Mouse (Mus musculus) myocyte (in vitro differentiated cells): ENCODE measurements around the gene Gm20388. TPM values are rescaled to one million over a fixed set of nuclear protein-coding genes. Genes with fewer than 3 reads are reported as not detected.
A peak's percentile ranks its signal among the peaks of the same experiment; 100 is the strongest.
"Not testable (repeated sequence)": the region's sequence is repeated elsewhere in the genome, so short reads cannot be mapped to it uniquely, and the experiment has no call there.

Experiments
- H3K27me3 ChIP-seq: one replicate; pipeline ENCODE4 v1.6.1; 2011; ENCODE audit not compliant: control insufficient read depth, insufficient read depth, insufficient read length
- H3K36me3 ChIP-seq: one replicate; pipeline ENCODE4 v1.6.1; 2011; ENCODE audit not compliant: control insufficient read depth, insufficient read depth
- H3K4me2 ChIP-seq: one replicate; pipeline ENCODE4 v1.6.1; 2011; ENCODE audit warnings: low read depth, control low read depth
- H3K4me3 ChIP-seq: one replicate; pipeline ENCODE4 v1.5.1; 2011; ENCODE audit warnings: mild to moderate bottlenecking, control low read depth, moderate library complexity
- H3K79me2 ChIP-seq: one replicate; pipeline ENCODE4 v1.6.1; 2011; ENCODE audit not compliant: control insufficient read depth, insufficient read depth
- H3ac ChIP-seq: one replicate; pipeline ENCODE4 v1.6.1; 2011; ENCODE audit not compliant: control insufficient read depth, insufficient read length
- CEBPB ChIP-seq: IDR thresholded peaks from 2 replicates; pipeline ENCODE4 v1.6.1; 2011; ENCODE audit warnings: mild to moderate bottlenecking, moderate library complexity; ENCODE audit not compliant: poor library complexity, insufficient read depth, severe bottlenecking
- E2F4 ChIP-seq: IDR thresholded peaks from one replicate; pipeline ENCODE4 v1.6.1; 2011; ENCODE audit warnings: mild to moderate bottlenecking, control low read depth, moderate library complexity; ENCODE audit not compliant: insufficient read depth
- MAX ChIP-seq: IDR thresholded peaks from one replicate; pipeline ENCODE4 v1.6.1; 2011; ENCODE audit warnings: low read depth, mild to moderate bottlenecking, control low read depth
- MYOD1 ChIP-seq, 3 experiments: IDR thresholded peaks; one replicate each; pipeline ENCODE4 v1.6.1; 2011; ENCODE audit warnings: control low read depth in 2 of 3, low read depth in 2 of 3, mild to moderate bottlenecking in 2 of 3, moderate library complexity in 1 of 3; ENCODE audit not compliant: insufficient read length in 2 of 3, control insufficient read depth in 1 of 3
- MYOG ChIP-seq, 3 experiments: IDR thresholded peaks; one replicate each; pipeline ENCODE4 v1.6.1; 2011; ENCODE audit warnings: control low read depth in 2 of 3, low read depth in 2 of 3, mild to moderate bottlenecking in 2 of 3; ENCODE audit not compliant: insufficient read length in 2 of 3, control insufficient read depth in 1 of 3, insufficient read depth in 1 of 3
- POLR2A ChIP-seq: IDR thresholded peaks from one replicate; pipeline ENCODE4 v1.6.1; 2011; ENCODE audit warnings: low read depth, mild to moderate bottlenecking, control low read depth, moderate library complexity; ENCODE audit not compliant: insufficient read length
- POLR2AphosphoS2 ChIP-seq: IDR thresholded peaks from one replicate; pipeline ENCODE4 v1.6.1; 2011; ENCODE audit warnings: low read depth, control low read depth; ENCODE audit not compliant: insufficient read length
- REST ChIP-seq: IDR thresholded peaks from one replicate; pipeline ENCODE4 v1.6.1; 2011; ENCODE audit warnings: mild to moderate bottlenecking, control low read depth, moderate library complexity; ENCODE audit not compliant: insufficient read depth, insufficient read length
- SRF ChIP-seq: IDR thresholded peaks from one replicate; pipeline ENCODE4 v1.6.1; 2011; ENCODE audit warnings: low read depth; ENCODE audit not compliant: control insufficient read depth, insufficient read length
- TCF12 ChIP-seq: IDR thresholded peaks from one replicate; pipeline ENCODE4 v1.6.1; 2011; ENCODE audit warnings: mild to moderate bottlenecking, control low read depth; ENCODE audit not compliant: poor library complexity, insufficient read depth, severe bottlenecking
- TCF3 ChIP-seq: IDR thresholded peaks from one replicate; pipeline ENCODE4 v1.6.1; 2011; ENCODE audit warnings: low read depth, control low read depth; ENCODE audit not compliant: insufficient read length
- USF1 ChIP-seq: IDR thresholded peaks from one replicate; pipeline ENCODE4 v1.6.1; 2011; ENCODE audit warnings: low read depth, mild to moderate bottlenecking, control low read depth, moderate library complexity
- polyA plus RNA-seq: library from polyadenylated mRNA; unstranded; fragments of >200 nt; fragmentation: generic; extraction: Trizol; gene quantifications from one replicate; pipeline ENCODE4 v1.2.1, GENCODE M21; 2012; ENCODE audit warnings: missing spikeins

The Gm20388 gene
- polyA plus RNA-seq, 1 experiment: 15.3 TPM

DNA sequence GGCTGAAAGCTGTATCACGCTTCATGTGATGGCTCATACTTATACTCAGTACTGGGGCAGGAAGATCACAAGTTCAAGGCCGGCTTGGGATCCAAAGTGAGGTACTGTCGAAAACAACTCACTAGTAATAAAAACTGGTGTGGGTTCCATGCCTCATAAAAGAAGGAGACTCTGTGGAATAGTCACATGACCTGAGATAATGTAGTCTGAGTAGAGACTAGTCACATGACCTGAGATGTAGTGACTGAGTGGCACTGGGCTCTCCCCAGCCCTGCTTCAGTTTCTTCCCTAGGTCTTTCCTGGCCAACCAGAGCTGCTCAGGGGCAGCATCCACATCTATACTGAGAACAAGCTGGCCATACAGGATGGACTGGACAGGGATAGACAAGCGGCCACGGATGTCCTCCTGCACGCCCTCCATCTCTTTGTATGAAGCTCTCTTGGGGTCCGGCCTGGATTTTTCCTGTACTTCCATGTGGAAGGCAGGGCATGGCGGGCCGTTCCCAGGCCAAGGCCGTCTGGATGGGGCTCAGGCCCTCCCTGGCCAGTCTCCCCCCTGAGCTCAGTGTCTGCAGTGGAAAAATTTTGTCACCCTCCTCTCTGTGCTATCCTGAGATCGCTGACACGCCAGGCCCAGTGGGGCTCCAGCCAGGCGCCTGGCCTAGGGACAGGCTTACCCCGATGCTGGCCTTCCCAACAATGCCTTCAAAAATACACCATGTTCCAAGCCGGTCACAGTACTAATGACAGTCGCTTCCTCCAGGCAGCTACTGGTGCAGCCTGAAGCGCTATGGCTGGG is 2713.4 kb downstream of the Gm20388 start:
- TF ChIP-seq USF1 (peak; percentile 21), POLR2A (no peak)
- H3K27me3 ChIP-seq: peaks cover 20% of the 10 kb centered on the region
- no peak overlapping the region for H3K4me2 ChIP-seq
- H3K79me2 ChIP-seq: no peaks in the 10 kb centered on the region
- H3ac ChIP-seq: no peak overlapping the region
- no peaks in the 10 kb centered on the region for H3K36me3 ChIP-seq
- no peak overlapping the region for H3K4me3 ChIP-seq

DNA sequence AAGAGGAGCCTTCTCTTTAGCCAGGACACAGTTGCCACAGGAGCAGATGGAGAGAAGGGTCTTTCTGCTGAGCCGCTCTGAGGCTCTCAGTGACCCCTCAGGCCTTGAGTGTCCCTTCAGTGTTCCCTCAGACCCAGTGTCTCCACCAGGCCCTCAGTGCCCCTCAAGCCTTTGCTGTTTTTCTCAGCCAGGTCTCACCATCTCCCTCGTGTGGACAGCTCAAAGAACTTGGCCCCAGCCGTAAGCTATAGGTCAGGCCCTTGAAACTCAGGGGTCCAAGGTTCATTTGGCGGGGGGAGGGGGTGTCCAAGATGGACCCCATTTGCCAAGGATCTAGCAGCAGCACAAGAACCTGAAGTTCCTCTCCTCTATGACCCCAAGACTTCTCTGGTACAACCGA is 2714.0 kb downstream of the Gm20388 start:
- TF ChIP-seq E2F4 (no peak), REST (no peak)
- Histone ChIP-seq H3K27me3 (peaks cover 26% of the 10 kb centered on the region), H3K36me3 (no peaks in the 10 kb centered on the region)

GRCm38 (mm10) chr8:122625811-122626210 is 2715.2 kb downstream of the Gm20388 start:
- peaks cover 28% of the 10 kb centered on the region for H3K27me3 ChIP-seq
- no peak for TF ChIP-seq REST
- TF ChIP-seq TCF3: no peak
- no peak for TF ChIP-seq USF1
- no peak for TF ChIP-seq CEBPB
- no peak for TF ChIP-seq POLR2A
- no peak for TF ChIP-seq E2F4
- no peak for TF ChIP-seq POLR2AphosphoS2
- TF ChIP-seq TCF12: no peak
- no peak for TF ChIP-seq SRF
- no peak for TF ChIP-seq MYOG (IDR thresholded peaks at IDR 0.05; ENCODE audit: control insufficient read depth in 1 of 3, insufficient read depth in 1 of 3, insufficient read length in 2 of 3, low read depth in 2 of 3)

More for the DNA sequence above, 2714.0 kb downstream of the Gm20388 start:
- H3K79me2 ChIP-seq: no peaks in the 10 kb centered on the region
- no peak overlapping the region for H3K4me2 ChIP-seq
- H3ac ChIP-seq: no peak overlapping the region
- H3K4me3 ChIP-seq: no peak overlapping the region

GRCm38 (mm10) chr8:122626896-122627295 is 2716.3 kb downstream of the Gm20388 start:
- H3K79me2 ChIP-seq: no peaks in the 10 kb centered on the region
- TF ChIP-seq REST (no peak), SRF (no peak), MAX (no peak), MYOD1 (IDR thresholded peaks at IDR 0.05; ENCODE audit: control insufficient read depth in 1 of 3, insufficient read length in 2 of 3, low read depth in 2 of 3) (no peak), E2F4 (no peak), USF1 (no peak), POLR2A (peak; percentile 15)
- peaks cover 30% of the 10 kb centered on the region for H3K27me3 ChIP-seq

More at GRCm38 (mm10) chr8:122625811-122626210, 2715.2 kb downstream of the Gm20388 start:
- H3K79me2 ChIP-seq: no peaks in the 10 kb centered on the region
- H3K4me3 ChIP-seq: no peak overlapping the region
- H3K4me2 ChIP-seq: no peak overlapping the region
- no peaks in the 10 kb centered on the region for H3K36me3 ChIP-seq
- no peak overlapping the region for H3ac ChIP-seq

DNA sequence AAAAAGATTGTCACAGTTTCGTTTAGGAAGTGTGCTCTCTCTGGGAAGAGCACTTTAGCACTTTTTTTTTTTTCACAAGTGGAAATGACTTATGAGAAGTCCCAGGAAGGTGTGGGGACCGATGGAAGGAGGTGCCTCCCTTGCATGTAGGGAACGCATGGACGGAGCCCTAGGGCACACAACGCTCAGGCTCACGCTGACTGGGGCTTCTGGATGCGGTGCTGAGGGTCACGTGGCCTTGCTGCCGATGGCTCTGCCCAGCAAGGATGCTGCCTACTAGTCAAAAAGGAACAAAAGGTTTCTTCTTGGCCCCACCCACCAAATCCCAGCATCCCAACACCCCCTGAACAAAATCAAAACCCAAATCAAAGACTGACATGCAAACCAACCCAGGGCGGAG is 2718.7 kb downstream of the Gm20388 start:
- no peak overlapping the region for H3K4me2 ChIP-seq
- no peaks in the 10 kb centered on the region for H3K79me2 ChIP-seq
- TF ChIP-seq MYOG (IDR thresholded peaks at IDR 0.05; ENCODE audit: control insufficient read depth in 1 of 3, insufficient read depth in 1 of 3, insufficient read length in 2 of 3, low read depth in 2 of 3) (no peak), POLR2AphosphoS2 (peak; percentile 57)
- peaks cover 31% of the 10 kb centered on the region for H3K27me3 ChIP-seq
- H3K36me3 ChIP-seq: no peaks in the 10 kb centered on the region
- no peak overlapping the region for H3ac ChIP-seq
- no peak overlapping the region for H3K4me3 ChIP-seq

More at GRCm38 (mm10) chr8:122626896-122627295, 2716.3 kb downstream of the Gm20388 start:
- no peak overlapping the region for H3K4me3 ChIP-seq
- no peak overlapping the region for H3K4me2 ChIP-seq
- no peak overlapping the region for H3ac ChIP-seq
- no peaks in the 10 kb centered on the region for H3K36me3 ChIP-seq

- no peak overlapping the region for H3K4me2 ChIP-seq
- H3K4me3 ChIP-seq: no peak overlapping the region
- no peaks in the 10 kb centered on the region for H3K79me2 ChIP-seq
- H3K27me3 ChIP-seq: peaks cover 39% of the 10 kb centered on the region
- no peaks in the 10 kb centered on the region for H3K36me3 ChIP-seq
- TF ChIP-seq MYOG (IDR thresholded peaks at IDR 0.05; ENCODE audit: control insufficient read depth in 1 of 3, insufficient read depth in 1 of 3, insufficient read length in 2 of 3, low read depth in 2 of 3) (no peak), CEBPB (no peak), SRF (no peak), POLR2AphosphoS2 (no peak), MAX (no peak), TCF12 (no peak), POLR2A (no peak), TCF3 (no peak), USF1 (no peak)
- no peak overlapping the region for H3ac ChIP-seq
Observed at GRCm38 (mm10) chr8:122630696-122631095, 2720.1 kb downstream of the Gm20388 start.

DNA sequence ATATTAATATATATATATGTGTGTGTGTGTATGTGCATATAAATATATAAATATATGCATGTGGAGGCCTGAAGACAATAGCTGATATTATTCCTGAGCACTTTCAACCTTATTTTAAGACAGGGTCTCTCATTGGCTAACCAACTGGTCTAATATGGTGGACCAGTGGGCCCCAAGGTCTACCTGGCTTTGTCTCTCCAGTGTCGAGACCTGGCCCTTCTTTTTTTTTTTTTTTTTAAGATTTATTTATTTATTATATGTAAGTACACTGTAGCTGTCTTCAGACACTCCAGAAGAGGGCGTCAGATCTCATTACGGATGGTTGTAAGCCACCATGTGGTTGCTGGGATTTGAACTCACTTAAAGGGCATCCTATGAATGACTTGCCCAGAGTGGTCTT is 2721.5 kb downstream of the Gm20388 start:
- H3K79me2 ChIP-seq, H3K4me2 ChIP-seq, H3K36me3 ChIP-seq, H3ac ChIP-seq, H3K4me3 ChIP-seq: not testable (repeated sequence)
- peaks cover 39% of the 10 kb centered on the region for H3K27me3 ChIP-seq
